Mouse (Mus musculus) stomach, embryonic 15.5 days (tissue): ENCODE data around the gene Dlg4. TPM values are rescaled to one million over a fixed set of nuclear protein-coding genes. Genes with fewer than 3 reads are reported as not detected.
A peak's percentile ranks its signal among the peaks of the same experiment; 100 is the strongest.

Experiments used
- ATAC-seq: fragments of 200-750 bp; cut with Nextera tagmentation; 2 replicates; pipeline ENCODE4 v1.8.0; 2017; ENCODE audit warnings: low read depth, moderate number of reproducible peaks, moderate TSS enrichment; ENCODE audit not compliant: insufficient read depth, low FRiP score
- H3K27ac ChIP-seq: fragments of 300-500 bp; sonication (generic); 2 replicates; pipeline ENCODE4 v1.5.1; 2015; ENCODE audit warnings: mild to moderate bottlenecking, inconsistent platforms
- H3K27me3 ChIP-seq: fragments of 300-500 bp; sonication (generic); replicated peaks from 2 replicates; pipeline ENCODE4 v1.6.1; 2015; ENCODE audit warnings: inconsistent platforms
- H3K36me3 ChIP-seq: fragments of 300-500 bp; sonication (generic); 2 replicates; pipeline ENCODE4 v1.6.1; 2015; ENCODE audit warnings: inconsistent platforms
- H3K4me1 ChIP-seq: fragments of 300-500 bp; sonication (generic); 2 replicates; pipeline ENCODE4 v1.6.1; 2015; ENCODE audit warnings: inconsistent platforms
- H3K4me2 ChIP-seq: fragments of 300-500 bp; sonication (generic); 2 replicates; pipeline ENCODE4 v1.6.1; 2015; ENCODE audit warnings: mild to moderate bottlenecking, inconsistent platforms
- H3K4me3 ChIP-seq: fragments of 300-500 bp; sonication (generic); replicated peaks from 2 replicates; pipeline ENCODE4 v1.5.1; 2015; ENCODE audit warnings: inconsistent platforms
- H3K9ac ChIP-seq: fragments of 300-500 bp; sonication (generic); 2 replicates; pipeline ENCODE4 v1.6.1; 2015; ENCODE audit warnings: inconsistent platforms
- H3K9me3 ChIP-seq: fragments of 300-500 bp; sonication (generic); 2 replicates; pipeline ENCODE4 v1.6.1; 2016; ENCODE audit warnings: inconsistent platforms
- WGBS: fragments of 180-500 bp; shearing (Covaris S2); methylation state at CpG from one replicate; pipeline ENCODE4 v1.1.7; 2015; 5-methylcytosine and 5-hydroxymethylcytosine counted together
- polyA plus RNA-seq: library from polyadenylated mRNA; unstranded; fragments of >200 nt; fragmentation: Nextera tagmentation; extraction: Ambion mirVana; gene quantifications from 2 replicates; pipeline ENCODE4 v1.2.1, GENCODE M21; 2015

Gene Dlg4
- polyA plus RNA-seq: 8.2 and 9.7 TPM in 2 replicates

GRCm38 (mm10) chr11:70016669-70017068, at the start of gene Dlg4:
TSS of gene Dlg4 (plus strand) at chr11:70016942.
- Histone ChIP-seq H3K9me3 (no peaks in the 10 kb centered on the region), H3K27ac (0 out of 2 replicates have a peak within 1 kb of the TSS, but pooled peaks have one; percentile 54), H3K4me1 (peaks cover 33% of the 10 kb centered on the region), H3K4me3 (no peak within 1 kb of the TSS), H3K27me3 (no peaks in the 10 kb centered on the region), H3K36me3 (peaks cover 17% of the 10 kb centered on the region), H3K4me2 (peak within 1 kb of the TSS; percentile 76), H3K9ac (no peak within 1 kb of the TSS)
- ATAC-seq: no peak
- WGBS: 60% methylated on average over 3 of the region's 3 CpGs

- 68% methylated on average over 4 of the region's 4 CpGs for WGBS
- ATAC-seq: no peak
- Histone ChIP-seq H3K27me3 (peaks cover 30% of the 10 kb centered on the region), H3K9ac (no peak overlapping the region), H3K4me2 (no peak overlapping the region), H3K9me3 (no peaks in the 10 kb centered on the region), H3K27ac (no peak overlapping the region), H3K4me3 (no peak overlapping the region), H3K4me1 (peaks cover 10% of the 10 kb centered on the region; the same call in 1 of the 2 replicates), H3K36me3 (peaks cover 20% of the 10 kb centered on the region)
These were observed 47.9 kb upstream of the Dlg4 start for GRCm38 (mm10) chr11:69968793-69969192.

- whole genome bisulfite sequencing: 71% methylated on average over 6 of the region's 6 CpGs
These were observed 46.5 kb upstream of the Dlg4 start for GRCm38 (mm10) chr11:69970222-69970621.

DNA sequence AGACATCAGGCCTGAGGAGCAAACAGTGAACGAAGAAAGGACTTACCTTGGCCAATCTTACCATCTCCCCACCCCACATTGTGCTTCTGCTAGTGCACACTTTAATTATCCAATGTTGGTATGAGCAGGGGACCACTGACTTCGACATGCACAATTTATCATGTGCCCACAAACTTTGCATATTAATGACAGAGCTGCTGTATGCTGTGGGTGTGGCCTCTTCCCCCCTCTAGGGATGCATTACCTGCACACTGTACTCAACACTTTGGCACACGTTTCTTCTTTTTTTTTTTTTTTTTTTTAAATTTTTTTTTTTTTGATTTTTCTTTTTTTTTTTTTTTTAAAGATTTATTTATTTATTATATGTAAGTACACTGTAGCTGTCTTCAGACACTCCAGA, 46.0 kb upstream of the Dlg4 start:
- 60% methylated on average over 3 of the region's 3 CpGs for WGBS
- Histone ChIP-seq H3K9me3 (no peaks in the 10 kb centered on the region), H3K27ac (0 out of 2 replicates have a peak overlapping the region, but pooled peaks have one; percentile 31), H3K9ac (no peak overlapping the region), H3K36me3 (peaks cover 29% of the 10 kb centered on the region), H3K4me2 (no peak overlapping the region), H3K4me1 (peaks cover 10% of the 10 kb centered on the region; the same call in 1 of the 2 replicates), H3K4me3 (no peak overlapping the region), H3K27me3 (peaks cover 16% of the 10 kb centered on the region)
- ATAC-seq: no peak

More at GRCm38 (mm10) chr11:69970222-69970621, 46.5 kb upstream of the Dlg4 start:
- Histone ChIP-seq H3K4me2 (no peak overlapping the region), H3K4me3 (no peak overlapping the region), H3K36me3 (peaks cover 28% of the 10 kb centered on the region), H3K9ac (no peak overlapping the region), H3K4me1 (peaks cover 10% of the 10 kb centered on the region; the same call in 1 of the 2 replicates), H3K27me3 (peaks cover 20% of the 10 kb centered on the region), H3K27ac (0 out of 2 replicates have a peak overlapping the region, but pooled peaks have one; percentile 31), H3K9me3 (no peaks in the 10 kb centered on the region)
- ATAC-seq: no peak

GRCm38 (mm10) chr11:69974907-69975306, 41.8 kb upstream of the Dlg4 start:
- ATAC-seq: no peak
- Histone ChIP-seq H3K4me1 (no peaks in the 10 kb centered on the region), H3K9me3 (no peaks in the 10 kb centered on the region), H3K36me3 (peaks cover 35% of the 10 kb centered on the region), H3K9ac (no peak overlapping the region), H3K4me3 (no peak overlapping the region), H3K27ac (no peak overlapping the region), H3K27me3 (no peaks in the 10 kb centered on the region), H3K4me2 (no peak overlapping the region)
- 94% methylated on average over 2 of the region's 2 CpGs for WGBS

DNA sequence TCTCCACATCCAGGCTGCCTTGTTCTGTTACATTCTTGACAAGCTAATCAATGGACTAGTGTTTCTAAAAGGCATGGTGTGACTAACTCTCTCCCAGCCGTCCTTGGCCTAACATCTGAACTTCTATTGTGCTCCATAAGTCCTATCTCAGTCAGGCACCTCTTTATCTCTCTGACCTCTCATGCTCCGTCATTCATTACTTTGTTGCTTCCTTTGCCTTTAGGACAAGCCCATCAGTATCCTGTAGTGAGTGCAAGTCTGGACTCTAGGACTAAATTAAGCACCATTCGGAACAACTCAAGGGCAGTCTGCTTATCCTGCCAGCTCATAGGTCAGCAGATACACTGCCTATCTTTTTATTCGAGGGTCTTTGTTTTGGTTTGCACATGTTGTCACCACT, 40.5 kb upstream of the Dlg4 start:
- no peak for ATAC-seq
- Histone ChIP-seq H3K9ac (no peak overlapping the region), H3K36me3 (peaks cover 28% of the 10 kb centered on the region)

DNA sequence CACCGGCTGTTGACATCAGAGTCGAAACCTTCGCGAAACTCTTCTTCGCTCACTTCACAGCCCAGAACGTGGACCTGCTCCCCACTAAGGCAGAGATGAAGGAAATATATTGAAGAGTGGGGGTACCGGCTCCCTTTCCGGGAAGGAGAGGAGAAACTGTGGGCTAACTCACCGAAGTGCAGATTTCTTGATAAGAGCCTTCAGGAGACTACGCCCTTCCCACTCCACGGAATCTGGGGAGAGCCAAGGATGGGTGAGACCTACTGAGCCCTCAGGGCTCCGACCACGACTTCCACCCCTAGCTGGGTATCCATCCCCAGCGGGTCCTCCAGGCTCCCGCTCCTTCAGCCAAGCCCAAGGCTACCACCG, 36.9 kb upstream of the Dlg4 start:
- Histone ChIP-seq H3K4me1 (peaks cover 15% of the 10 kb centered on the region), H3K27me3 (no peaks in the 10 kb centered on the region), H3K27ac (peak overlapping the region; percentile 100), H3K9ac (peak overlapping the region; percentile 51), H3K4me3 (peak overlapping the region; percentile 98), H3K9me3 (no peaks in the 10 kb centered on the region), H3K4me2 (peak overlapping the region; percentile 74), H3K36me3 (peaks cover 22% of the 10 kb centered on the region)
- ATAC-seq: no peak
- WGBS: under 1% methylated on average over 16 of the region's 16 CpGs

More for the DNA sequence above, 40.5 kb upstream of the Dlg4 start:
- WGBS: 82% methylated on average over 4 of the region's 4 CpGs
- Histone ChIP-seq H3K27ac (no peak overlapping the region), H3K4me3 (no peak overlapping the region), H3K9me3 (no peaks in the 10 kb centered on the region), H3K4me2 (no peak overlapping the region), H3K4me1 (no peaks in the 10 kb centered on the region), H3K27me3 (no peaks in the 10 kb centered on the region)

DNA sequence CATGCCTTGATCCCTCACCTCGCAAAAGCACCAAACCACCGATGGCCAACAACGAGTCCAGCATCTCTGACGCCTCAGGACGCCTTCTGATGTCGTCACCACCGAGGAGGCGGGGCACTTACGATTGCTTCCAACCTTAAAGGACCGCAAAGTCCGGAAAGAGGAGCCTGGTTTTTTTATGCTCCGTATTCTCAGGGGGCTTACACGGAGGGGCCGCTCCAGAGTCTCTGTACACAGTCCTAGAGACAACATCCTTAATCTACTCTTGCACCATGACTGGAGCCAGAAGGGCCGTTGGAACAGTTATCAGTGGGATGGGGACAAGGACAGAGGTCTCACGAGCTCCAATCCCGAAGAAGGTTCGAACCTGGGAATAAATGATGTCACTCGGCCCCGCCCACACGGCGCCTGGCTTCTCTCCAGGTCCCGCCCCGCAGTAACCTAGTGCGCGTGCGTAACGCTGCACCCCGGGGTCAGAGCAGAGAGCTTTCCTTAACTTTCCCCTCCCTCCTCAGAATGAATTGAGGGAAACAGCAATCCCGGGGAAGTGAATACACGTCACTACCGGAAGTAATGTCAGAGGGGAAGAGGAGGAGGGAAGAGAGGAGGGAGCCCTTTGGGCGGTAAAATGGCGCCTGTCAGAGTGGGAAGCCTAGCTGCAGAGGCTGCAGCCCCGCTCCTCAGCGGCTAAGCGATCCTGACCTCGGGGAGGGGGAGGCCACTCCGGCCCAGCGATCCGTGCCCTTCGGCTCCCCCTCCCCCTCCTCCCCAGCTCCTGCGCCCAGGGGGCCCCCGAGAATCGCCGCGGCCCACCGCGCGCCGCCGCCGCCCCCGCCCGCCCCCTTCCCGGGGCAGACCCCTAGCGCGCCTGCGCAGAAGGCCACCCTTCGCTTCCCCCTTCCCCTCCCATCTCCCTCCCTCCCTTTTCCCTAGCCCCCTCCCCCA, 36.3 kb upstream of the Dlg4 start:
- Histone ChIP-seq H3K9me3 (no peaks in the 10 kb centered on the region), H3K36me3 (peaks cover 21% of the 10 kb centered on the region), H3K27ac (peak overlapping the region; percentile 100), H3K4me2 (peak overlapping the region; percentile 74), H3K27me3 (no peaks in the 10 kb centered on the region), H3K9ac (peak overlapping the region; percentile 68), H3K4me3 (peak overlapping the region; percentile 98), H3K4me1 (peaks cover 15% of the 10 kb centered on the region)
- ATAC-seq: peak; percentile 95
- under 1% methylated on average over 44 of the region's 60 CpGs for WGBS

- Histone ChIP-seq H3K27me3 (no peaks in the 10 kb centered on the region), H3K4me2 (peak within 1 kb of the TSS; percentile 79), H3K9me3 (no peaks in the 10 kb centered on the region), H3K27ac (peak within 1 kb of the TSS; percentile 100), H3K36me3 (peaks cover 21% of the 10 kb centered on the region), H3K4me3 (peak within 1 kb of the TSS; percentile 98), H3K9ac (peak within 1 kb of the TSS; percentile 99), H3K4me1 (peaks cover 15% of the 10 kb centered on the region)
- ATAC-seq: no peak
- under 1% methylated on average over 36 of the region's 43 CpGs for WGBS
These were observed 35.5 kb upstream of the Dlg4 start, which contains the start of gene Ctdnep1 for GRCm38 (mm10) chr11:69981141-69981762. TSS of gene Ctdnep1 (plus strand) at chr11:69981156.

DNA sequence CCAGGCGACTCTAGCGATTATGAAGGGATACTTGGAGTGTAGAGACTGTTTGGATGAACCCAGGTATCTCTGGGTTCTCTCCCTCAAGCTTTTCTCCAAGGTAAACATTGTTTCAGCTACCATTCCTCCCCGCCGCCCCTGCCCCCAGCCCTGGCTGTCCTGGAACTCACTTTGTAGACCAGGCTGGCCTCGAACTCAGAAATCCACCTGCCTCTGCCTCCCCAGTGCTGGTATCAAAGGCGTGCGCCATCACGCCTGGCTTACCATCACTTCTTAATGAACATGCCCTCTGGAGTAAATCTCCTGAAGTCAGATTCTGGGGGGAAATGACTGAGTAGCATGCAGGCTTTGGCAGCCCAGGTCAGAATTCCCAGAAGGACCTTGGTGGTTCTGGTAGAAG, 34.5 kb upstream of the Dlg4 start, which contains the start of gene Elp5:
Gene Elp5, minus strand, starts transcription at position 293 of the 400 bp plus-strand sequence.
- no peaks in the 10 kb centered on the region for H3K9me3 ChIP-seq
- peak within 1 kb of the TSS; percentile 100 for H3K27ac ChIP-seq
- H3K27me3 ChIP-seq: no peaks in the 10 kb centered on the region
- peaks cover 15% of the 10 kb centered on the region for H3K4me1 ChIP-seq
- ATAC-seq: no peak
- H3K36me3 ChIP-seq: peaks cover 27% of the 10 kb centered on the region
- peak within 1 kb of the TSS; percentile 98 for H3K4me3 ChIP-seq
- 40% methylated on average over 8 of the region's 8 CpGs for WGBS
- H3K4me2 ChIP-seq: peak within 1 kb of the TSS; percentile 79
- H3K9ac ChIP-seq: peak within 1 kb of the TSS; percentile 99

GRCm38 (mm10) chr11:69982877-69983276, 33.9 kb upstream of the Dlg4 start:
- peaks cover 15% of the 10 kb centered on the region for H3K4me1 ChIP-seq
- H3K4me3 ChIP-seq: peak overlapping the region; percentile 98
- H3K4me2 ChIP-seq: peak overlapping the region; percentile 79; the same call in 1 of the 2 replicates
- H3K9ac ChIP-seq: no peak overlapping the region
- peaks cover 32% of the 10 kb centered on the region for H3K36me3 ChIP-seq
- no peak overlapping the region for H3K27ac ChIP-seq
- H3K9me3 ChIP-seq: no peaks in the 10 kb centered on the region
- ATAC-seq: no peak
- WGBS: 23% methylated on average over 5 of the region's 5 CpGs
- H3K27me3 ChIP-seq: no peaks in the 10 kb centered on the region
